Mouse (Mus musculus) right cerebral cortex, postnatal 36 days (tissue): ENCODE measurements around the gene Ibsp.

ENCODE experiments used
- DNase-seq, 2 experiments: peaks; one replicate each; pipeline ENCODE4 v3.0.0; 2022; ENCODE audit warnings: low spot score in 2 of 2, mixed read lengths in 1 of 2

Gene Ibsp

DNA sequence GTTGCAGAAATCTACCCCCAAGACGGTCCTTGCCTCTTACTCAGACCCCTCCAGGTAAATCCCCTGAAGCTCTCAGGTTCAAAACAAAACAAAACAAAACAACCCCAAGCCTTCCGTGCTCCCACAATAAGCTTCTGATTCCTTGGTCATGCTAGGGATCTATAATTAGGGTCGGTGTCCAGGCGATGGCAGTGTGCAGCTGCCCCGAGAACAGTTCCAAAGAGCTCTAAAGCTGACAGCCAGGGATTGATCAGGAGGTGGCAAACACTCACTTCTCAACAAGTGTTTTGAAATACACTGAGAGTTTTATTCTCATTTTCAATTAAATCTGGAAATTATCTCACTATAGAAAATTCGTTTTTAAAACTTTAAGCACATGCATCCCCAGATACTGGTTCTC, 43.9 kb downstream of the Ibsp start:
- DNase-seq, result no peak

DNA sequence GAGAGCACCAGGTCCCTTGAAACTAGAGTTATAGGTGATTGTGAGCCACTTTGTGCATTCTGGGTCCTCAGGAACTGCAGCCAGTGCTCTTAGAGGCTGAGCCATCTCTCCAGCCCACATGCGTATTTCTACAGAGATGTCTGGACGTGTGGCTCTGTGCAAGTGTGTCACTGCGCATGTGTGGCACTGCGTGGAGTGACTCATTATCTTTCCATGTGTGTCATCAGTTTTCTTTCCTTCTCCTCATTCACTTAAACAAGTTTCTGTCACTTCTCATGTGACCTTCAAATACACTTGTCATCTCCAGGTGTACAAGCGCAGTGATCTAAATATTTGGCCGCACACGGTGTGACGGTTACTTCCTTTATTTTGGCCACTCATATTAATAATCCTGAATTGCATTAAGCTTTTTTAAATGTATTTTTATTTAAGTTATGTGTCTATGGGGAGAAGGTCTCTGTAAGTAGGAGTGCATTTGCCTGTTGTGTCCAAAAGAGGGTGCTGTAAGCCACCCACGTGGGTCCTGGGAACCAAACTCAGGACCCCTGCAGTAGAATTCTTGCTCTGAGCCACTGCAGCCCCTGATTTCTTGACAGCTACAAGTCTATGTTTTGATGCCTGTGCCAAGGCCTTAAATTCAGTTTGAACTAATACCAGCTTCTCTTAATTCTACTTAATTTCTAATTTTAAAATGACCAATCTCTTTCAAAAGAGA, 45.7 kb downstream of the Ibsp start:
- no peak for DNase-seq

DNA sequence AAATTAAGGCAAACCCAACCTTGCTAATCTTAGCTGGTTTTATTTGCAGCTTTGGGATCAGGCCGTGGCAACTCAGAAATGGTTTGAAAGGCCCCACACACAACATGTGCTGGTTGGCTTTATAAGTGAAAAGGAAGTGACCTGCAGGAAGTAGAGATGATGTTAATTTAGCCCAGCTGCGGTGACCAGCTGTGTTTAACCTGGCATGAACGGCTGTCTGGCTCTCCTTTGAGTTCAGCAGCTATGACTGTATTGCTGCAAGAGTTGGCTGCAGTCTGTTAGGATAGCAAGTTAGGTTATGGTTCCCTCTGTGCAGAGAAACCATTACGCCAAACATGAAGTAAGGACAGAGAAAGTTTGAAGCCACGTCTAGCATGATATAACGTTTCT, 46.3 kb downstream of the Ibsp start:
- no peak for DNase-seq

DNA sequence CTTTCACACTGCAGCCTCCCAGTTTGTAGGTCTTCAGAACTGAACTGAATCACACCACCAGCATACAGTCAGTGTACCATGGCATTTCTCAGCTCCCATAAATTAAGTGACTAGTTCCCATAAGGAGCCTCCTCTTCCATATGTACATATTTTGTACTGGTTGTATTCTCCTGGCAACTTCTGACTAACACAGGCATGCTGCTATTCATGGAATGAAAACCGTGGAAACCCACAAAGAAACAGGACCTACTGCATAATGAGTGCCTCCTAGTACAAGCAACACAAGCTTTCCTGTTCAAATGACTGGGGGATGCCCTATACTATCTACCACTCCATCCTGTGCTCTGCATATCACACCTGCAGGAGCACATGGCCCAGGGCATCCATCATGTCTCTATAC, 52.1 kb downstream of the Ibsp start:
- no peak for DNase-seq

DNA sequence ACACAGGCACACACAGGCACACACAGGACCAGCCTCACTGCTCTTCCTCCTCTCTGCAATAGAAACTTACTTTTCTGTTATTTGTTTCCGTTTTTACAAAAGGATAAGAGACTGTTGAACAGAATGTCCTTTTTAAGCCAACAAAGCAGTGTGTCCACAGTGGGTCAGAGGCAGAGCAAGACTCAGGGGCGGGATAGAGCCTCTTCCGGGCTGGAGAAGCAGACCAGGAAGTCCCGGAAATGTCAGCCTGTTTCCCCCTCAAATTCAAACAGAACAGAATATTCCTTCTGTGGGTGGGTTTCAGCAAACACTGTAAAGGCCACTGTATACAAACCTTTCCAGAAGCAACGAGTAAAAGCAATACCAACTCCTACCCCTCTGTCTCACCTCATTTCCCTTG, 52.9 kb downstream of the Ibsp start:
- DNase-seq, result no peak

DNA sequence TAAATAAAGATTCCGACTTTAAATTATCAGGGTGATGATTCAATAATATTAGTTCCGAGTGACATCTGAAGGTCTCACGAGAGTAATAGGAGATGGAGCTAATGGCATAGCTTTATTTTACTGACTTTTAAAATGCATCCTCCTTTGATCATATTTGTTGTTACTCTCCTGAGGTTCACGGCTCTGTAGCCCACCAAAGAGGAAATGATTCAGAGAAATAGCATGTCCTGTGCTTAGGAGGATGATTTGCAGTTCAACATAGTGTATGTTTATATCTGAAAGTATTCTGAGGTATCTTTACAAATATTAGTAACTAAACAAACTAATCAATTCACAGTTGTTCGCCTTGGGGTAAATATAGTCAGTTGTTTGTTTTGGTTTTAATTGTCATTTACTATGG, 58.6 kb downstream of the Ibsp start:
- no peak for DNase-seq

DNA sequence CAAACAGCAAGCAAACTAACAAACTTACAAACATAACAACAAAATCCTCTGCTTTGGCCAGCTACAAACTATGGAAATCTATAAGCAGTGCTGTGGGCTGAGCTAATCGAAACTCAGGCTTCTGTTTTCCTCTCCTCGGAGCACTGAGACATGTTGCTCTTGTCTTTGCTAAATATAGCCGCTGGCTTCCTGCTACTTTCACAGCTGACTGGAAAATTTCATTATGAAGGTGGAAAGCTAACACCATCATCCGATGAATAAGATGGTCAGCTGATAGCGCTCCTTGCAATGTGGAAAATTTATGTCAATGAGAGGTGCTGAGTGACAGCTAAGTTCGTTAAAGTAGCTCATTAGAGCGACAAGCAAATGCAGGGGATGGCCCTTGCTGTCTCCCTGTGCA, 59.6 kb downstream of the Ibsp start:
- peak in 1 of 2 experiments; percentile 42 for DNase-seq

DNA sequence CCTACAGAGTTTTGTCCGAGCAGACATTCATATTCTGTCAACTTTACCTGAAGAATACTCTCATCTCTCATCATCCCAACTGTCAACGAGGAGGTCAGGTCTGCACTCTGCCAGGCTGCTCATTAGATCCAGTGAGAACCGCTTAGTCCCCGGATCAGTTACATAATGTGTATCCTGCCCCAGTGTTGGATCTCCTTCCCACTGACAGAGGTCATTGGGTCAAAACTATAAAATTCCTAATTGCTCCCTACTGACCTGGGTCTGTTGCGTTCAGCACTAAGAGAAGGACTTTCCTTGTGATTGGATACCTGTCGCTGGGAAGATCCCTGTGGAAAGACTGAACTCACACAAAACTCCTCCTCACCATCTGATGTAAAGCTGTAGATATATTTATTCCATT, 60.3 kb downstream of the Ibsp start:
- DNase-seq, result no peak
